Mouse (Mus musculus): Measurements from ENCODE around the gene Adk.

- TF ChIP-seq TAL1 (IDR thresholded peaks at IDR 0.05; ENCODE audit: low read length) (no peak), GATA1 (IDR thresholded peaks at IDR 0.05; ENCODE audit: low read length) (no peak)
Measured at GRCm38 (mm10) chr14:21304815-21305214, 252.4 kb downstream of the Adk start.

All from erythroblast, embryonic 14.5 days (primary cell).